Mouse (Mus musculus) intestine, embryonic 15.5 days (tissue): ENCODE measurements around the gene Stim2. TPM values are rescaled to one million over a fixed set of nuclear protein-coding genes. Genes with fewer than 3 reads are reported as not detected.
A peak's percentile ranks its signal among the peaks of the same experiment; 100 is the strongest.

Experiments used
- ATAC-seq: fragments of 200-750 bp; cut with Nextera tagmentation; 2 replicates; pipeline ENCODE4 v1.8.0; 2017; ENCODE audit warnings: moderate TSS enrichment, moderate library complexity
- H3K27ac ChIP-seq: fragments of 300-500 bp; sonication (generic); 2 replicates; pipeline ENCODE4 v1.5.1; 2015; ENCODE audit warnings: mild to moderate bottlenecking, inconsistent platforms
- H3K27me3 ChIP-seq: fragments of 300-500 bp; sonication (generic); replicated peaks from 2 replicates; pipeline ENCODE4 v1.6.1; 2015; ENCODE audit warnings: inconsistent platforms
- H3K36me3 ChIP-seq: fragments of 300-500 bp; sonication (generic); 2 replicates; pipeline ENCODE4 v1.6.1; 2015; ENCODE audit warnings: inconsistent platforms
- H3K4me1 ChIP-seq: fragments of 300-500 bp; sonication (generic); replicated peaks from 2 replicates; pipeline ENCODE4 v1.6.1; 2015; ENCODE audit warnings: inconsistent platforms
- H3K4me2 ChIP-seq: fragments of 300-500 bp; sonication (generic); replicated peaks from 2 replicates; pipeline ENCODE4 v1.6.1; 2015; ENCODE audit warnings: mild to moderate bottlenecking, inconsistent platforms
- H3K4me3 ChIP-seq: fragments of 300-500 bp; sonication (generic); replicated peaks from 2 replicates; pipeline ENCODE4 v1.5.1; 2015; ENCODE audit warnings: inconsistent platforms
- H3K9ac ChIP-seq: fragments of 300-500 bp; sonication (generic); 2 replicates; pipeline ENCODE4 v1.6.1; 2015; ENCODE audit warnings: inconsistent platforms
- H3K9me3 ChIP-seq: fragments of 300-500 bp; sonication (generic); 2 replicates; pipeline ENCODE4 v1.6.1; 2016; ENCODE audit warnings: inconsistent platforms
- WGBS: fragments of 180-500 bp; shearing (Covaris S2); methylation state at CpG from one replicate; pipeline ENCODE4 v1.1.7; 2015; 5-methylcytosine and 5-hydroxymethylcytosine counted together
- polyA plus RNA-seq: library from polyadenylated mRNA; unstranded; fragments of >200 nt; fragmentation: Nextera tagmentation; extraction: Ambion mirVana; gene quantifications from 2 replicates; pipeline ENCODE4 v1.2.1, GENCODE M21; 2015

Stim2 gene
- polyA plus RNA-seq, 1 experiment from 2014 or later = 17.8 TPM

- no peak overlapping the region for H3K27ac ChIP-seq
- WGBS = 52% methylated on average over 3 of the region's 3 CpGs
- no peaks in the 10 kb centered on the region for H3K27me3 ChIP-seq
- no peaks in the 10 kb centered on the region for H3K9me3 ChIP-seq
- no peak for ATAC-seq
- H3K36me3 ChIP-seq = peaks cover 3% of the 10 kb centered on the region; the same call in 1 of the 2 replicates
- H3K9ac ChIP-seq = no peak overlapping the region
- no peak overlapping the region for H3K4me2 ChIP-seq
- H3K4me3 ChIP-seq = no peak overlapping the region
- no peaks in the 10 kb centered on the region; the same call in 1 of the 2 replicates for H3K4me1 ChIP-seq
Observed at GRCm38 (mm10) chr5:54100916-54101315, 102.6 kb downstream of the Stim2 start.

- H3K27me3 ChIP-seq = no peaks in the 10 kb centered on the region
- no peak overlapping the region for H3K9ac ChIP-seq
- no peak overlapping the region for H3K27ac ChIP-seq
Observed at GRCm38 (mm10) chr5:54101318-54101717, 103.0 kb downstream of the Stim2 start.

GRCm38 (mm10) chr5:54101960-54102359 is 103.7 kb downstream of the Stim2 start:
- Histone ChIP-seq H3K27me3 (no peaks in the 10 kb centered on the region), H3K4me3 (no peak overlapping the region), H3K9me3 (no peaks in the 10 kb centered on the region), H3K4me1 (no peaks in the 10 kb centered on the region; the same call in 1 of the 2 replicates), H3K27ac (no peak overlapping the region), H3K9ac (no peak overlapping the region), H3K36me3 (peaks cover 3% of the 10 kb centered on the region; the same call in 1 of the 2 replicates), H3K4me2 (no peak overlapping the region)
- ATAC-seq = no peak
- WGBS = 58% methylated on average over 1 of the region's 1 CpGs

More at GRCm38 (mm10) chr5:54101318-54101717, 103.0 kb downstream of the Stim2 start:
- no peak overlapping the region for H3K4me3 ChIP-seq
- H3K4me1 ChIP-seq = no peaks in the 10 kb centered on the region; the same call in 1 of the 2 replicates
- no peaks in the 10 kb centered on the region for H3K9me3 ChIP-seq
- no peak overlapping the region for H3K4me2 ChIP-seq
- no peak for ATAC-seq
- WGBS = 41% methylated on average over 5 of the region's 5 CpGs
- H3K36me3 ChIP-seq = peaks cover 3% of the 10 kb centered on the region; the same call in 1 of the 2 replicates

GRCm38 (mm10) chr5:54106669-54107068 is 108.4 kb downstream of the Stim2 start:
- Histone ChIP-seq H3K4me3 (no peak overlapping the region), H3K27me3 (no peaks in the 10 kb centered on the region), H3K9ac (no peak overlapping the region), H3K4me1 (no peaks in the 10 kb centered on the region), H3K36me3 (peaks cover 3% of the 10 kb centered on the region; the same call in 1 of the 2 replicates), H3K27ac (no peak overlapping the region), H3K9me3 (no peaks in the 10 kb centered on the region), H3K4me2 (no peak overlapping the region)
- 97% methylated on average over 4 of the region's 4 CpGs for WGBS
- ATAC-seq = no peak

DNA sequence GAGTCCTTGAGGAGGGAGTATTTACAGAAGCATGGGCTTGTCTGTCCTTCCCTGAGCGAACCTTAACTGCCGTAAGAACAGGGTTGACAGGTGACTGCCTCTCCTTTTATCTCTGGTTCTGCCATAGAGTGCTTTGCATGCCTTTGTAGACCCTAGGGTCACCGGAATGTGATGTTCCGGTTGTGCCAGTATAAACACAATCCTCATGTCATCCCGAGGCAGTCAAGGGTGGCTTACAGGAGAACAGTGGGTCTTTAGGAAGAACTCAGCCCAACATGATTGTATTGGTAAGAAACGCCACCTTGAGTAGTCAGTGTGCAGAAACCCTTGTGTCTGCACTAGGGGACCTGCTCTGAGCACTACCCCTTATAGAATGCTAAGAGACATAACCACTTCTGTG is 108.8 kb downstream of the Stim2 start:
- Histone ChIP-seq H3K9ac (no peak overlapping the region), H3K27me3 (no peaks in the 10 kb centered on the region), H3K36me3 (peaks cover 3% of the 10 kb centered on the region; the same call in 1 of the 2 replicates), H3K9me3 (no peaks in the 10 kb centered on the region), H3K27ac (no peak overlapping the region), H3K4me2 (no peak overlapping the region), H3K4me1 (no peaks in the 10 kb centered on the region), H3K4me3 (no peak overlapping the region)
- WGBS = 53% methylated on average over 6 of the region's 6 CpGs
- no peak for ATAC-seq

DNA sequence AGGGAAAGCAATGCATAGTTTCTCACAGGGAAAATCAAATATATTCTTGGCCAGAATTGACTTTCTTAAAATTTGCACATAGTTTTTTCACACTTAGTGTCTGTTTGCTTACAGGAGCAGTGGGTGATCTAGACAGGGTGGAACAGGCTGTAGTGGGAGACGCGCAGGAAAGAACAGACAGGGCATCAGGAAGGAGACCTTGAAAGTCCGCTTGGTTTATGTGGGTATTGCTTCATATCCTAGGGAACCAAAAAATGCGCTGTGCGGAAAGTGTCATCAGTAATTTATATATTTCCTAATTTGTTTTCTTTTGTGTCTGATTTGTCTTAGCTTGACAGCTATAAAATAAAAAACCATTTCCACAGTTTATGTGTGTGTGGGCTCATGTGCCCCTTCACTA is 110.8 kb downstream of the Stim2 start:
- Histone ChIP-seq H3K4me2 (no peak overlapping the region), H3K4me1 (no peaks in the 10 kb centered on the region), H3K27me3 (no peaks in the 10 kb centered on the region), H3K27ac (no peak overlapping the region), H3K4me3 (no peak overlapping the region), H3K9me3 (no peaks in the 10 kb centered on the region), H3K9ac (no peak overlapping the region), H3K36me3 (peaks cover 3% of the 10 kb centered on the region; the same call in 1 of the 2 replicates)
- no peak for ATAC-seq
- WGBS = 84% methylated on average over 5 of the region's 5 CpGs

- 92% methylated on average over 11 of the region's 11 CpGs for WGBS
- H3K9ac ChIP-seq = no peak overlapping the region
- no peak for ATAC-seq
- no peak overlapping the region for H3K4me3 ChIP-seq
- no peaks in the 10 kb centered on the region for H3K27me3 ChIP-seq
- H3K36me3 ChIP-seq = no peaks in the 10 kb centered on the region
- no peak overlapping the region for H3K4me2 ChIP-seq
- no peaks in the 10 kb centered on the region for H3K9me3 ChIP-seq
- H3K27ac ChIP-seq = no peak overlapping the region
- H3K4me1 ChIP-seq = no peaks in the 10 kb centered on the region
Observed at GRCm38 (mm10) chr5:54110789-54111188, 112.5 kb downstream of the Stim2 start.

DNA sequence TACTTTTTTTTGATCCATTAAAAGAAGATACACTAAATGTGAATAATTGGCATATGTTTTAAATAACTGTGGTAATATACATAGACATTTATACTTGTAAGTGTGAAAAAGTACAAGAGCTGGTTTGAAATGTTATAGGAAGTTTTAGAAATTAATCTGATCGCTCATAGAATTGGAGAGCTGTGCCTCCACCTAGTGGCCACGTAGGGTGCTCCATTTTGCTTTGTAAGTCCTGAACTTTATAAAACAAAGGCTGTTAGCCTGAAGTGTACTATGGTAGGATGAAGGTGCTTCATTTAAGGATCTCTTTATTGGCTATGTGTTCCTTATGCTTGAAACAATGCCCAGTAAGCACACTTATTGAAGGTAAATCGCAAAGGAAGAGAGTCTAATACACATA is 115.0 kb downstream of the Stim2 start:
- no peak overlapping the region for H3K9ac ChIP-seq
- no peaks in the 10 kb centered on the region for H3K27me3 ChIP-seq
- H3K4me2 ChIP-seq = no peak overlapping the region
- H3K4me1 ChIP-seq = no peaks in the 10 kb centered on the region
- WGBS = 27% methylated on average over 3 of the region's 3 CpGs
- H3K4me3 ChIP-seq = no peak overlapping the region
- H3K27ac ChIP-seq = no peak overlapping the region
- no peaks in the 10 kb centered on the region for H3K36me3 ChIP-seq
- ATAC-seq = no peak
- H3K9me3 ChIP-seq = no peaks in the 10 kb centered on the region

GRCm38 (mm10) chr5:54116538-54116937 is 118.2 kb downstream of the Stim2 start:
- WGBS = 85% methylated on average over 10 of the region's 10 CpGs
- Histone ChIP-seq H3K27ac (no peak overlapping the region), H3K9me3 (no peaks in the 10 kb centered on the region), H3K36me3 (no peaks in the 10 kb centered on the region), H3K4me1 (no peaks in the 10 kb centered on the region), H3K4me2 (no peak overlapping the region), H3K27me3 (no peaks in the 10 kb centered on the region), H3K9ac (no peak overlapping the region), H3K4me3 (no peak overlapping the region)
- no peak for ATAC-seq

DNA sequence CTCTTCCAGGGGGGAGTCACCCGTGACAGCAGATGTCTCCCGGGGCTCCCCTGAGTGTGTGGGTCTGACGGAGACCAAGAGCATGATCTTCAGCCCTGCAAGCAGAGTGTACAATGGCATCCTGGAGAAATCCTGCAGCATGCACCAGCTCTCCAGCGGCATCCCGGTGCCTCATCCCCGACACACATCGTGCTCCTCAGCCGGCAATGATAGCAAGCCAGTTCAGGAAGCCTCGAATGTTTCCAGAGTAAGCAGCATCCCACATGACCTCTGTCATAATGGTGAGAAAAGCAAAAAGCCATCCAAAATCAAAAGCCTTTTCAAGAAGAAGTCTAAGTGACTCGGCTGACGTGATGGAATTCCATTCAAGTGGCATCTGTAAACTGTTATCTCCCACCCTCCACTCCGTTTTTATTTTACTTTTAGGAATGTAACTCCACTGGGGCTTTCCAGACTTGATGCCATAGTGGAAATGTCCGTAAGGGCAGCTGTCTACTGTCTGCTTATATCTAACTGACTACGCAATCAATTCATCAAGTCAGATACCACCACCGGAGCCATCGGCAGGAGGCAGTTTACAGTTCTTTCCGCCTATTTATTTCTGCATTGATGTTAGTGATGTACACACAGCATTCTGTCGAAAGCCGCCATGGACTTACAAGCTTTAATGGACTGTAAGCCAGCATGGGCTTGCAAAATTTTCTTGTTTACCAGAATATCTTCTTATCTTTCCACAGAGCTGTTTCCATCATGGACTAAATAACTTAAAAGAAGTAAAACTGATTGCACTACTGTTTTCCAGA is 120.3 kb downstream of the Stim2 start:
- H3K27me3 ChIP-seq = no peaks in the 10 kb centered on the region
- H3K4me3 ChIP-seq = no peak overlapping the region
- no peak for ATAC-seq
- H3K9ac ChIP-seq = no peak overlapping the region
- no peaks in the 10 kb centered on the region for H3K36me3 ChIP-seq
- no peaks in the 10 kb centered on the region for H3K4me1 ChIP-seq
- H3K4me2 ChIP-seq = no peak overlapping the region
- no peaks in the 10 kb centered on the region for H3K9me3 ChIP-seq
- no peak overlapping the region for H3K27ac ChIP-seq
- 67% methylated on average over 19 of the region's 19 CpGs for WGBS

GRCm38 (mm10) chr5:54148091-54148795 is 149.9 kb downstream of the Stim2 start:
- Histone ChIP-seq H3K36me3 (no peaks in the 10 kb centered on the region), H3K9ac (no peak overlapping the region), H3K27me3 (no peaks in the 10 kb centered on the region), H3K4me1 (no peaks in the 10 kb centered on the region), H3K9me3 (no peaks in the 10 kb centered on the region), H3K4me3 (no peak overlapping the region), H3K4me2 (no peak overlapping the region), H3K27ac (no peak overlapping the region)
- WGBS = 84% methylated on average over 5 of the region's 5 CpGs
- ATAC-seq = no peak

GRCm38 (mm10) chr5:54154503-54155226 is 156.4 kb downstream of the Stim2 start:
- WGBS = 25% methylated on average over 13 of the region's 13 CpGs
- peak; percentile 31; the same call in 1 of the 2 replicates for ATAC-seq
- Histone ChIP-seq H3K4me2 (peak overlapping the region; percentile 38), H3K36me3 (no peaks in the 10 kb centered on the region), H3K4me1 (0 out of 2 replicates have a peak, but pooled peaks cover 9% of the 10 kb centered on the region), H3K4me3 (no peak overlapping the region), H3K27ac (no peak overlapping the region), H3K9me3 (no peaks in the 10 kb centered on the region), H3K9ac (no peak overlapping the region), H3K27me3 (no peaks in the 10 kb centered on the region)
